Mouse (Mus musculus): ENCODE data around the gene Prcc. TPM values are rescaled to one million over a fixed set of nuclear protein-coding genes. Genes with fewer than 3 reads are reported as not detected.

Gene Prcc
- polyA plus RNA-seq (2015; fragmentation: Illumina TruSeq; extraction: RNeasy Lipid Tissue Mini Kit (QIAGEN cat#74804); ENCODE audit: insufficient read depth, low read depth, low replicate concordance) = 10.5 TPM

GRCm38 (mm10) chr3:87885281-87886003, at the start of gene Prcc:
TSS of gene Prcc (minus strand) at chr3:87885608.

GRCm38 (mm10) chr3:87930078-87930795, 44.8 kb upstream of the Prcc start, which contains the start of the genes Isg20l2 and Rrnad1:
TSS of gene Isg20l2 (plus strand) at chr3:87930314.
TSS of gene Rrnad1 (minus strand) at chr3:87930717.

DNA sequence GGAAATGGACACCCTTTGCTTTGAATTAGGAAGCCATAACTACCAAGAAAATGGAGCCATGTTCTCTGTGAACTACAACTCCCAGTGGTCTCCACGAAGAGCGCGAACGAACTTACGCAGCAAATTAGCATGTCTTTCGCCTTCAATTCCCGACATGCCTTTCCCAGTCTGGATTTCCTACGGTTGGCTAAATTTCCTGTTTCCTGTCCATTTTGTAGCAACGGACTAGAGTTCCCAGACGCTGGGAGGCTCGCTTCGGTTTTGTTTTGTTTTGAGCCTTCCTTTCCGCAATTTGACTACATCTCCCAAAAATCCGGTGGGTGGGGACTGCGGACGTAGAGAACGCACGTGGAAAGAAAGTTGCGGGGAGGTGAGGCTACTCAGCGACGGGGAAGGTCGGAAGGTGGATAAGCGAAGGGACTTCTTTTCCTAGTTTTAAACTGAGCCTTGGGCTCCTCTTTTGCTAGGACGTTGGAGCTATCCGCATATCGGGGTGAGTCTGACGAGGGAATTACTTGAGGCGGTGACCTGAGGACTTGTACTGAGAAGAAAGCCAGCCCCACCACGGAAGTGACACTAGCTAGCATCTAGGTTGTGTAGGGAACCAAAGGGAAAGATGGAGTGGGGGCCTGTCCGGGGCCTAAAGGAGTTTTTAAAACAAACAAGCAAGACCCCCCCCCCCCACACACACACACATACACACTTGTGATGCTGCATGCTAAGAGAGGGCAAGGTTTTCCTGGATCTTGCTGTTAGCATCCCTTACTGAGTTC, 34.1 kb upstream of the Prcc start, which contains the start of gene Mrpl24:
Gene Mrpl24 (plus strand): TSS at position 171 of the 773 bp plus-strand sequence.

DNA sequence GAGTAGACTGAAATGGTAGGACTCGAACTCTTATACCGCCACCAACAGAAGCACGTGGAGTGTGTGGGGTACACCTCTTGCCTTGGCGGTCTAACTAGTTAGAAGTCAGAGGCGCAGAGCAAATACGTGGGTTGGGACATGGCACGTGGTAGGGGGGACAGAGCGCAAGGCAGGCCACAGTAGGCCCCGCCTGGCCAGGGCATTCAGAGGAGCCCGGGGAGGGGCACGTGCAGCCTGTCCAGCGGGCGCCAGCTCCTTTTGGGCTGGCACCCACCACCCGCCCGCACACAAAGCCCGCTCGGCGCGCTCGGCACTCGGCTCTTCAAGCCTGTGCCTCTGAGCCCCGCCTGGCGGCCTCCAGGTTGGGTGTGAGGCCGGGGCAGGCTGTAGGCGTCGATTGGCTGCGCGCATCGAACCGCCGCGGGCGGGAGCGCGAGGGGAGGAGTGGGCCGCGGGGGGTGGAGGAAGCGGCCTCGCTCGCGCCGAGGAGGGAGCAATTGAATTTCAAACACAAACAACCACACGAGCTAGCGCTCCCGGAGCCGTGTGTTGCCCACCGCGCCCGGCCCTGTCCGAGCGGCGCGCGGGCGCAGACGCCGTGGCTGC, 20.6 kb upstream of the Prcc start, which contains the start of gene Hdgf:
Gene Hdgf (plus strand): TSS at position 442 of the 606 bp plus-strand sequence.

DNA sequence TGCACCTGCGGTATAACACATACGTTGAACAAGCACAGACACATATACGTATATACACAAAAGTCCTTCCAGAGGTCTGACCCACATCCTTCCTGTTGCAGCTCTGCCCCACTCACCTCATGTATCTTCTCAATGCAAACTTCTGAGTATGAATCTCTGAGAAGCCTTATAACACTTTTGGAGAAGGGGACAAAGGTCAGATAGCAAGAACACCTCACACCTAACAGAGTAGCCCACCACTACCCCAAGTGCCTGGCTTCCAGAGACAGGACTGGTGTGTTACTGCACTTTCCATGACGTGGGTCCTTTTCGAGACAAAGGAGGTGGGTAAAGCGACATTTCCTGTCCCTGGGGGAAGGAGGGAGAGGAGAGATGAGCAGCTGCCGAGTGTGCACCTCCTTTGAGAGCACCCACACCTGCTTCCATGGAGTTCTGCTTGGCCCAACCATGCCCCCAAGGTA, 38.7 kb downstream of the Prcc start, which contains the start of gene Sh2d2a:
Gene Sh2d2a (plus strand): TSS at position 106 of the 461 bp plus-strand sequence.

GRCm38 (mm10) chr3:87824206-87824605, 61.2 kb downstream of the Prcc start, which contains the start of gene Pear1:
TSS of gene Pear1 (minus strand) at chr3:87824306.

Other genes with a start within 250 kb of the Prcc start
- 0.92 TPM for gene Lrrc71, start 137.0 kb downstream of the Prcc start, polyA plus RNA-seq (2015; fragmentation: Illumina TruSeq; extraction: RNeasy Lipid Tissue Mini Kit (QIAGEN cat#74804); ENCODE audit: insufficient read depth, low read depth, low replicate concordance)
- 0.41 TPM for gene Ntrk1, start 90.4 kb downstream of the Prcc start, polyA plus RNA-seq (2015; fragmentation: Illumina TruSeq; extraction: RNeasy Lipid Tissue Mini Kit (QIAGEN cat#74804); ENCODE audit: insufficient read depth, low read depth, low replicate concordance)
- 12.8 TPM for gene Insrr, start 88.7 kb downstream of the Prcc start, polyA plus RNA-seq (2015; fragmentation: Illumina TruSeq; extraction: RNeasy Lipid Tissue Mini Kit (QIAGEN cat#74804); ENCODE audit: insufficient read depth, low read depth, low replicate concordance)
- gene Pear1, start 61.3 kb downstream of the Prcc start, polyA plus RNA-seq (2015; fragmentation: Illumina TruSeq; extraction: RNeasy Lipid Tissue Mini Kit (QIAGEN cat#74804); ENCODE audit: insufficient read depth, low read depth, low replicate concordance) = 12.9 TPM
- gene Sh2d2a, start 38.9 kb downstream of the Prcc start, polyA plus RNA-seq (2015; fragmentation: Illumina TruSeq; extraction: RNeasy Lipid Tissue Mini Kit (QIAGEN cat#74804); ENCODE audit: insufficient read depth, low read depth, low replicate concordance) = 0.26 TPM
- gene Hdgf, start 20.7 kb upstream of the Prcc start, polyA plus RNA-seq (2015; fragmentation: Illumina TruSeq; extraction: RNeasy Lipid Tissue Mini Kit (QIAGEN cat#74804); ENCODE audit: insufficient read depth, low read depth, low replicate concordance) = 35.1 TPM
- 61.7 TPM for gene Mrpl24, start 33.9 kb upstream of the Prcc start, polyA plus RNA-seq (2015; fragmentation: Illumina TruSeq; extraction: RNeasy Lipid Tissue Mini Kit (QIAGEN cat#74804); ENCODE audit: insufficient read depth, low read depth, low replicate concordance)
- gene Isg20l2, start 44.7 kb upstream of the Prcc start, polyA plus RNA-seq (2015; fragmentation: Illumina TruSeq; extraction: RNeasy Lipid Tissue Mini Kit (QIAGEN cat#74804); ENCODE audit: insufficient read depth, low read depth, low replicate concordance) = 4.6 TPM
- gene Rrnad1, start 45.1 kb upstream of the Prcc start, polyA plus RNA-seq (2015; fragmentation: Illumina TruSeq; extraction: RNeasy Lipid Tissue Mini Kit (QIAGEN cat#74804); ENCODE audit: insufficient read depth, low read depth, low replicate concordance) = 8.9 TPM
- gene Crabp2, start 63.1 kb upstream of the Prcc start, polyA plus RNA-seq (2015; fragmentation: Illumina TruSeq; extraction: RNeasy Lipid Tissue Mini Kit (QIAGEN cat#74804); ENCODE audit: insufficient read depth, low read depth, low replicate concordance) = not detected
- 7.2 TPM for gene Nes, start 85.5 kb upstream of the Prcc start, polyA plus RNA-seq (2015; fragmentation: Illumina TruSeq; extraction: RNeasy Lipid Tissue Mini Kit (QIAGEN cat#74804); ENCODE audit: insufficient read depth, low read depth, low replicate concordance)
- gene Bcan, start 114.6 kb upstream of the Prcc start, polyA plus RNA-seq (2015; fragmentation: Illumina TruSeq; extraction: RNeasy Lipid Tissue Mini Kit (QIAGEN cat#74804); ENCODE audit: insufficient read depth, low read depth, low replicate concordance) = not detected
- not detected for gene Hapln2, start 142.0 kb upstream of the Prcc start, polyA plus RNA-seq (2015; fragmentation: Illumina TruSeq; extraction: RNeasy Lipid Tissue Mini Kit (QIAGEN cat#74804); ENCODE audit: insufficient read depth, low read depth, low replicate concordance)
- gene Gpatch4, start 157.5 kb upstream of the Prcc start, polyA plus RNA-seq (2015; fragmentation: Illumina TruSeq; extraction: RNeasy Lipid Tissue Mini Kit (QIAGEN cat#74804); ENCODE audit: insufficient read depth, low read depth, low replicate concordance) = 6.5 TPM
- gene Naxe, start 172.9 kb upstream of the Prcc start, polyA plus RNA-seq (2015; fragmentation: Illumina TruSeq; extraction: RNeasy Lipid Tissue Mini Kit (QIAGEN cat#74804); ENCODE audit: insufficient read depth, low read depth, low replicate concordance) = 22.0 TPM
- not detected for gene Ttc24, start 192.7 kb upstream of the Prcc start, polyA plus RNA-seq (2015; fragmentation: Illumina TruSeq; extraction: RNeasy Lipid Tissue Mini Kit (QIAGEN cat#74804); ENCODE audit: insufficient read depth, low read depth, low replicate concordance)
- gene Iqgap3, start 196.4 kb upstream of the Prcc start, polyA plus RNA-seq (2015; fragmentation: Illumina TruSeq; extraction: RNeasy Lipid Tissue Mini Kit (QIAGEN cat#74804); ENCODE audit: insufficient read depth, low read depth, low replicate concordance) = 0.24 TPM